Mouse (Mus musculus) lung, postnatal 4 days (tissue): ENCODE results near the gene Ltb.
A peak's percentile ranks its signal among the peaks of the same experiment; 100 is the strongest.

Source experiments
- DNase-seq, 2 experiments: peaks; one replicate each; pipeline ENCODE4 v3.0.0; 2021

Ltb gene

DNA sequence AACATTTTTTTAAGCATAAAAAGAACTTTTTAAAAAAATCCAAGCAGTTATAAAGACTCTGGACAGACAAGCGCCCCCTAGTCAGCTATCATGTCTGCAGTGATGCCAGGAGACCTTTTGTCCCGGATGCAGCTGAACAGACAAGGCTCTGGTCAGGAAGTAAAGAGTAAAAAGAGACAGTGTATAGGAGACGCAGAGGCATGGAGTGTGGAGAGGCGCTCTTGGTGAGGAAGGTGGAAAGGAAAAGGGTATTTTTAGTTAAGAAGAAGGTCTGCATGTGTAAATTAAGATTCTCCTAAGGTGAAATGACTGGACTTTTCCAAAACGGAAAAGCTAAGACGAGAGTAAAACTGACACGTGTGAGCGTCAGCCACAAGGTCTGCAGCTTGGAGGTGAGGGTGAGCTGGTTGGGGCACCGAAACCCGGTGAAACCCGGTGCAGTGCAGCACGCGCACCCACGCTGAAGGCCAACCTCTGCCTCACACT lies 32.4 kb downstream of the Ltb start:
- no peak for DNase-seq

- no peak for DNase-seq
These were observed 36.8 kb downstream of the Ltb start for GRCm38 (mm10) chr17:35231022-35231421.

- DNase-seq: peak; percentile 81 to 91
These were observed 37.8 kb downstream of the Ltb start for GRCm38 (mm10) chr17:35232043-35232442.

GRCm38 (mm10) chr17:35232659-35233058 lies 38.4 kb downstream of the Ltb start:
- no peak for DNase-seq

DNA sequence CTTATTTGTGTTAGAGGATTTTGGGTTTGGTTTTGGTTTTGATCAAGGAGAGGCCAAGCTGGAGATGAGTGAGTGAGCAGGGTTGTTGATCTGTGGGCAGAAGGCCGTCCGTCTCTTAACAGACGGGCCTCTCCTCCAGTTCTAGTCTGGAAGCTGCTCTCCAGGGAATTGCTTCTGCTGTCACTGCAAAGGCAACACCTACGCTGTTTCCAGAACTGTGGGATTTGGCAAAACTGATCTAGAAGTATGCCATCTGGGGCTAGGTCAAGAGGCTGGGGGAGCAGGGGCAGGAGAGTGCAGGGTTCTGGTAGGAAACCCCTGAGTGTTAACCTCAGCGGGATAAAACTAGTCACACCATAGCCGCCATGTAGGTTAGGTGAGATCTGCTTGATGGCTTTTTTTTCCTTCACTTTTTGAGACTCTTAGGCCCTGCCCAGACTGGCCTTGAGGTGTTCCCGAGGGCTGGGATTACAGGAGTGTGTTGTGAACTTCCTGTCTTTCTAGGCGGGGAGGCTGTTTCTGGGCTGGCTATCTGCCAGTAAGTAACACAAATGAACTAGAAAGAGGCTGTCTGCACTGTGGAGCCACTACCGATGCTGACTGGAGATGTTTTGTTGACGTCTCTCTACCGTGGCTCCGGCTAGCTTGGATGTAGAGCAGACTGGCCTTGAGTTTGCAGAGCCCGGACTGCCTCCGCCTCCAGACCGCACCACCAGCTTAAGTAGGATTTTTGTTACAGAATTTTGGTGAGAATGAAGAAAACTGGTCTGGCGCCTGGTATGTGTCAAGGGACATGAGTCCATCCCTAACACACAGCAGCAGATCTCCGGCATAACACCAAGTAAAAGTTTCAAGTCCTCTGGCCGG lies 39.1 kb downstream of the Ltb start, which contains the start of gene Atp6v1g2:
Atp6v1g2 (plus strand) TSS at position 547 of the 867 bp plus-strand sequence.
- DNase-seq: peak in 1 of 2 experiments; percentile 30

DNA sequence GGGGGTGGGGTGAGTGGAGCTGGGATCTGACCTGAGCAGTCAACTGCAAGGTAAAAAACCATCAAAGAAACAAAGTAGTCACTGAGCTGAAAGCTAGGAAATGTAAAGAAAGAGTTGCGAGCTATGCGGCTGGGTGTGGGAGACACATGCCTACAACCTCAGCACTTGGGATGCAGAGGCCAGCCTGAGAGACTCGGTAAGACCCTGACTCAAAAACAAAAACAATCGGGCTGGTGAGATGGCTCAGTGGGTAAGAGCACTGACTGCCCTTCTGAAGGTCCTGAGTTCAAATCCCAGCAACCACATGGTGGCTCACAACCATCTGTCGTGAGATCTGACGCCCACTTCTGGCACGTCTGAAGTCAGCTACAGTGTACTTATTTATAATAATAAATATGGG lies 39.9 kb downstream of the Ltb start:
- DNase-seq: peak in 1 of 2 experiments; percentile 20

DNA sequence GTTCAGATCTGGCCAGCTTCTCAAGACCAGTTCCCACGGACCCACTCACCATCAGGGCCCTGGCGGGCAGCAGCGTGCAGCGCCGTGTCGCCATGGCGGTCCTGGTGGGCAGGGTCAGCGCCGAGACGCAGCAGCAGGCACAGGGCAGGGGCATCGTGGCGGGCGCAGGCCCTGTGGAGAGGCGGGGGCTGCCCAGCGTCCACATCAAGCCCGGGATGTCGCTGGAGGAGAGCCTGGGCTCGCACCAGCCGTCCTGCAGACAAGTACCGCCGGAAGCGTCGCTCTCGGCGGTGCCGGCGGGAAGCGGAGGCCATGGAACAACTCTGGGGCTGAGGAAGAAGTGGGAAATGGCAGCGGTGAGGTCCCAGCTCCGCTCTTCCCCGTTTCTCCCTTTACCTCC lies 40.7 kb downstream of the Ltb start:
- DNase-seq: peak; percentile 69 to 78

- peak; percentile 93 to 95 for DNase-seq
These were observed 41.6 kb downstream of the Ltb start, which contains the start of gene Nfkbil1 for GRCm38 (mm10) chr17:35235614-35236389. Nfkbil1 (minus strand) TSS chr17:35235792.

DNA sequence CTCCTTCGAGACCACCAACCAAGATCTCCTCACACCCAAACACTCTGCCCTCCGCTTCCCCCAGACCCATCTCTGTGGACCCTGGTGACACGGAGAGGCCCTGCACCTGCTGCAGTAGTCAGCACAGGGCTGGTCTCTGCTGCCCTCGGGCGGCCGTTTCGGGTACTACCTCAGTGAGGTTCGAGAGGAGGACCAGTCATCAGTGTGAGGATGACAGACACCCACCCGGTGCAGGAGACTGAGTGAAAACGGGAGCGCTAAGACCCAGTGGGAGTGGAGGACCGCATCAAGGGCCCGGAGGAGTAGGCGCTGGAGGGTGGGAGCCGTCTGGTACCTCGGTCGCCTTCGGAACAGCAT lies 42.1 kb downstream of the Ltb start:
- DNase-seq: peak; percentile 92 to 98

GRCm38 (mm10) chr17:35236996-35237395 lies 42.8 kb downstream of the Ltb start:
- peak in 1 of 2 experiments; percentile 23 for DNase-seq

DNA sequence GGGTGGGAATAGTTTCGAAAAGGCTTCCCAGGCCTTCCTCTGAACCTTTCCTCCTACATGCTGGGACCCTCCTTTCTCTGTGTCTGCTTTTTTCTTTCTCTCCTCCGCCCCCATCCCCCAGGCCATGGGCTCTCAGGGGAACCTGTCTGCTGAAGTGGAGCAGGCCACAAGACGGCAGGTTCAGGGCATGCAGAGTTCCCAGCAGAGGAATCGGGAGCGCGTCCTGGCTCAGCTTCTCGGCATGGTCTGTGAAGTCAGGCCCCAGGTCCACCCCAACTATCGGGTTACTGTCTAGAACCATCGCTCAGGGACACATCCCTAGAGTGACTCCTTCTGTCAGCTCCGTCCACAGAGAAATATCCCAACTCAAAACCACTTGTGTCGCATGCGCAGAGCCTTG lies 43.3 kb downstream of the Ltb start:
- no peak for DNase-seq

- no peak for DNase-seq
These were observed 45.5 kb downstream of the Ltb start for GRCm38 (mm10) chr17:35239700-35240099.

DNA sequence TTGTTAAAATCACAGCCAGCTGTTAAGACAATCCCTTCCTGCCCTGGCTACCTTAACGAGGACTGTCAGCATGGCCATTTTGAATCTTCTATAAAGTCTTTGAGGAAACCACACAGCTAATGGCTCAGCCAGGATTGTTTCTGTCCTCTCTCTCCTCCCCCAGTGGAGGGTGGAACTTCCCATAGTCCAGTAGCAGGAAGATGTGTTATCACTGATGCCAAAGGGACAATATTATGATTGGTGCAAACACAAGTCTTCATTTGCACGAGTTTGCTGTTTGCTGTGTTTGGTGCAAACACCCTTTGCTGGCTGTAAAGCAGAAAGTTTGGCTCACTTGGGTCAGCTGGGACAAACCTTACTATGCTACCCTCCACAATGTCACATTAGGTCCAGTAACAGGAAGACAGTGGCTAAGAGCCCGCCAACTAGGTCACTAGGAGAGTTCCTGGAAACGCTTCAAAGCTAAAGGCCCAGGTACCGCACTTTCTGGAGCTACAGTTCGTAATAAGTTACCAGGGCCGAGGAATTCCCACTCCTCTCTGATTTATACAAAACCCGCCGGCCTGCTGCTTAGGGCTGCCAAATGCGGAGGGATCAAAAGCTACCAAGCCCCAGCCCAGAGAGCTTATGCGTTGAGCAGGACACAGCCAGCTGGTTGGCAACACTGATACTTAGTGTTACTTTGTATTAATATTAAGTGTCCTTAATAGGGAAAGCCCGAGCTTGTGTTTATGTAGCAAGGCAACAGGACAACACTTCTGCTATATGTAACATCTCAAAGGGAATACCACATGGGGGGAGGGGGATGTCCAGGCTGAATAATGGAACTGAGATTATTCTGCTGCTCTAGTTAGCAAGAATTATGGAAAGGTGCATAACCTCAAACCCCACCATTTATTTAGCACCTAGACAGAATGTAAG lies 46.4 kb downstream of the Ltb start:
- no peak for DNase-seq

DNA sequence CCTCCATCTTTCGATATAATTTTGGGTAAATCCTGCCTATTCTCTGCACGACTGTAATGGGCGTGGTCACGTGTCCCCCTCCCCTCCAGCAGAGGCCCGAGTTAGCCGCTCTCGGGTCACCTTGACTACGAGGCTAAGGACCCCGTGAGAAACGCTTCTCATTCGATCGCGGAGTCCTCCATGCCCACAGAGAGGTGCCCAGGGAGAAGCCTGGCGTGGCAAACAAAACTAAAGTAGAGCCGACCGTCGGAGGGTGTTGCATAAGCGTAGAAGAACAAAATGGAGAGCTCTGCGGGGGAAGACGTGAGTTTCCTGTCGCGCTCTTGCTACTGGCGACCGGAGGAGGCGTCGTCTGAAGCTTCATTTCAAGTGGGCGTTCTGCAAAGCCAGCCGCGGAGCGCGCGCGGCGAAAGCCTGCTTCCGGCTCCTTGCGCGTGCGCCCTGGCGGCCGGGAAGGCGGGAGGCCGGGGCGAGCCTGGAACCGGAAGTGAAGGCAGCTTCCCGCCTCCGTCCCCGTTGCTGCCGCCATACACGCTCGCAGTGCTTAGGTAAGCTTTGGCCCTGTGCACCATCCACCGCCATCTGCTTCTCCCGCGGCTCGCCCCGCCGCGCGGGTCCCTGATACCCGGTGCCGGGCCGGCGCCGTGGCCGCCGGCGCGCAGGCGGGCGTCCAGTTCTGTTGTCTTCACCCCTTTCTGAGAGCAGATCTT lies 47.2 kb downstream of the Ltb start, which contains the start of gene Ddx39b:
Ddx39b (plus strand) TSS at position 442 of the 710 bp plus-strand sequence.
- DNase-seq: peak; percentile 96 to 99

GRCm38 (mm10) chr17:35242015-35242941 lies 48.0 kb downstream of the Ltb start:
- peak; percentile 73 to 89 for DNase-seq

GRCm38 (mm10) chr17:35243086-35243485 lies 48.8 kb downstream of the Ltb start:
- peak; percentile 71 to 79 for DNase-seq

DNA sequence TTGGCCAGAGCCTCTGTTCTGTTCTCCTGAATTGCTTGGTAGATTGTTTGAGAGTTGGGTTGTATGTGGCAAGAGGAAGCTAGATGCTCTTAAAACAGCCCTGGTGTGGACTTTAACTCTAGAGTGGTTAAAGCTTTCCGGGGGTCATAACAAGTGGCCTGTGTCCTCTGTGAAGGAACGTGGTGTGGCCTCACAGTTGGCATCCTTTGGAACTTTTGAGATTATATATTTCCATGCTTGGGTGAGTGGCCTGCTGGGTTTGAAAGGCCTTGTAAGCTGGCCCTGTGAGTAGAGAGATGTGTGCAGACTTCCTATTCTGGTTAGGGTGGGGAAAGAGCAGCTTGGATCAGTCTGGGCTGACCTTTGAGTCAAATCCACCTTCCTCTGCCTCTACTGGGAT lies 50.8 kb downstream of the Ltb start:
- peak in 1 of 2 experiments; percentile 32 for DNase-seq
